Mouse (Mus musculus) heart, adult 2 months (tissue): ENCODE results near the gene Ubald1.
A peak's percentile ranks its signal among the peaks of the same experiment; 100 is the strongest.

Experiments
- CTCF ChIP-seq: fragments of 200-600 bp; IDR thresholded peaks from 2 replicates; pipeline ENCODE4 v1.8.1; 2022; ENCODE audit warnings: antibody characterized with exemption, mild to moderate bottlenecking, moderate library complexity
- EP300 ChIP-seq: fragments of 200-500 bp; IDR thresholded peaks from 2 replicates; pipeline ENCODE4 v1.6.1; 2011; ENCODE audit warnings: low read depth, low read length, control low read depth; ENCODE audit not compliant: insufficient read depth
- POLR2A ChIP-seq: fragments of 200-500 bp; IDR thresholded peaks from 2 replicates; pipeline ENCODE4 v1.6.1; 2011; ENCODE audit warnings: mild to moderate bottlenecking, low read depth, low read length, control low read depth; ENCODE audit not compliant: insufficient read depth

DNA sequence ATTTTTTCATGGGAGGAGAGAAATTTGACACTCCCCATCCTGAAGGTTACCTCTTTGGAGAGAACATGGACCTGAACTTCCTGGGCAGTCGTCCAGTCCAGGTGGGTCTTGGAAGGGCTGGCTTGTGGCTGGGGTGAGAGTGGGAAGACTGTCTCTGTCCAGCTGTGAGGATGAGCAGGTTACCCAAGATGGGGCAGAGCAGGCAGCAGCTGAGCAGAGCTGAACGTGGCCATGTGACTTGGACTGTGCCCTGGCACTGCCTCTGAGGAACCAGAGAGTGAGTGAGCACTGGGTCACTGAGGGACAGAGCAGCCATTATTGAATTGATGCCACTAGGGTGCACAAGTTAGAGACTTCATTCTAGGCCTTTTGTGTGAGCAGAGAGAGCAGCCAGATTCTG is 27.3 kb upstream of the Ubald1 start:
- TF ChIP-seq CTCF (no peak), EP300 (0 out of 2 replicates have a peak, but pooled peaks have one; percentile 22), POLR2A (no peak)
